Mouse (Mus musculus) adrenal gland, adult 2 months (tissue): ENCODE measurements around the gene Faf1. TPM values are rescaled to one million over a fixed set of nuclear protein-coding genes. Genes with fewer than 3 reads are reported as not detected.

Experiments used
- polyA plus RNA-seq: library from polyadenylated mRNA; depleted of rRNA; stranded (reverse); fragments of >200 nt; gene quantifications from 2 replicates; pipeline ENCODE4 v1.2.3, GENCODE M21; 2012; rRNA removed
- total RNA-seq, 2 experiments: library from RNA; stranded (reverse); gene quantifications; 2 replicates each; pipeline ENCODE4 v1.2.3; 2021

Faf1 gene
- total and polyA plus RNA-seq, 3 experiments, result 6.8 to 31.1 (median 24.8) TPM

Other genes starting within 250 kb of the Faf1 start
- 100 to 1,000 TPM; 184 to 288 TPM for gene Rnf11, start 191.9 kb upstream of the Faf1 start, total RNA-seq
- 159 and 246 TPM in 2 replicates for gene Rnf11, start 191.9 kb upstream of the Faf1 start, polyA plus RNA-seq
- gene 4930522H14Rik, start 145.3 kb upstream of the Faf1 start, total RNA-seq, result not detected
- not detected in 2 replicates for gene 4930522H14Rik, start 145.3 kb upstream of the Faf1 start, polyA plus RNA-seq
- gene Cdkn2c, start 9.4 kb upstream of the Faf1 start, total RNA-seq, result 100 to 1,000 TPM in 1 of 2 experiments, 10 to 100 TPM in 1; 43.6 to 115 TPM
- 17.4 and 17.6 TPM in 2 replicates for gene Cdkn2c, start 9.4 kb upstream of the Faf1 start, polyA plus RNA-seq